Mouse (Mus musculus): Measurements from ENCODE around the gene Osbpl10. TPM values are rescaled to one million over a fixed set of nuclear protein-coding genes. Genes with fewer than 3 reads are reported as not detected.

Osbpl10 gene
- polyA plus RNA-seq, 1 experiment from 2014 or later = 2.3 TPM

- WGBS = 83% methylated on average over 5 of the region's 5 CpGs
- ATAC-seq (ENCODE audit: insufficient number of reproducible peaks, insufficient read depth, low FRiP score, low TSS enrichment, low read depth) = no peak
- Histone ChIP-seq H3K27me3 (no peaks in the 10 kb centered on the region), H3K4me3 (no peak overlapping the region), H3K4me2 (no peak overlapping the region), H3K36me3 (no peaks in the 10 kb centered on the region), H3K4me1 (peaks cover 14% of the 10 kb centered on the region), H3K27ac (no peak overlapping the region), H3K9me3 (no peaks in the 10 kb centered on the region), H3K9ac (no peak overlapping the region)
Measured at GRCm38 (mm10) chr9:115179154-115179553, 200.8 kb downstream of the Osbpl10 start.

- Histone ChIP-seq H3K27ac (no peak overlapping the region), H3K36me3 (no peaks in the 10 kb centered on the region), H3K9ac (no peak overlapping the region), H3K4me2 (no peak overlapping the region), H3K27me3 (no peaks in the 10 kb centered on the region), H3K4me3 (no peak overlapping the region), H3K4me1 (peaks cover 14% of the 10 kb centered on the region), H3K9me3 (no peaks in the 10 kb centered on the region)
- ATAC-seq (ENCODE audit: insufficient number of reproducible peaks, insufficient read depth, low FRiP score, low TSS enrichment, low read depth) = no peak
- WGBS = 62% methylated on average over 8 of the region's 8 CpGs
Measured at GRCm38 (mm10) chr9:115179935-115180334, 201.6 kb downstream of the Osbpl10 start.

- no peak overlapping the region for H3K4me3 ChIP-seq
Measured at GRCm38 (mm10) chr9:115186402-115186801, 208.0 kb downstream of the Osbpl10 start.

GRCm38 (mm10) chr9:115190376-115190942 is 212.1 kb downstream of the Osbpl10 start:
- WGBS = 84% methylated on average over 9 of the region's 9 CpGs
- H3K4me1 ChIP-seq = peaks cover 5% of the 10 kb centered on the region; the same call in 1 of the 2 replicates
- H3K9me3 ChIP-seq = no peaks in the 10 kb centered on the region

More at GRCm38 (mm10) chr9:115186402-115186801, 208.0 kb downstream of the Osbpl10 start:
- Histone ChIP-seq H3K4me2 (no peak overlapping the region), H3K9me3 (no peaks in the 10 kb centered on the region), H3K4me1 (no peaks in the 10 kb centered on the region), H3K27ac (no peak overlapping the region), H3K27me3 (no peaks in the 10 kb centered on the region), H3K9ac (no peak overlapping the region), H3K36me3 (no peaks in the 10 kb centered on the region)
- ATAC-seq (ENCODE audit: insufficient number of reproducible peaks, insufficient read depth, low FRiP score, low TSS enrichment, low read depth) = no peak
- WGBS = 82% methylated on average over 11 of the region's 11 CpGs

GRCm38 (mm10) chr9:115192890-115193289 is 214.5 kb downstream of the Osbpl10 start:
- no peak for ATAC-seq (ENCODE audit: insufficient number of reproducible peaks, insufficient read depth, low FRiP score, low TSS enrichment, low read depth)
- no peak overlapping the region for H3K4me3 ChIP-seq
- H3K36me3 ChIP-seq = no peaks in the 10 kb centered on the region
- H3K4me2 ChIP-seq = no peak overlapping the region
- no peak overlapping the region for H3K9ac ChIP-seq
- H3K4me1 ChIP-seq = peaks cover 8% of the 10 kb centered on the region; the same call in 1 of the 2 replicates
- no peaks in the 10 kb centered on the region for H3K9me3 ChIP-seq
- no peaks in the 10 kb centered on the region for H3K27me3 ChIP-seq
- WGBS = 76% methylated on average over 3 of the region's 3 CpGs
- no peak overlapping the region for H3K27ac ChIP-seq

More at GRCm38 (mm10) chr9:115190376-115190942, 212.1 kb downstream of the Osbpl10 start:
- Histone ChIP-seq H3K4me3 (no peak overlapping the region), H3K27ac (no peak overlapping the region), H3K4me2 (no peak overlapping the region), H3K36me3 (no peaks in the 10 kb centered on the region), H3K9ac (no peak overlapping the region), H3K27me3 (no peaks in the 10 kb centered on the region)
- ATAC-seq (ENCODE audit: insufficient number of reproducible peaks, insufficient read depth, low FRiP score, low TSS enrichment, low read depth) = no peak

GRCm38 (mm10) chr9:115197082-115197481 is 218.7 kb downstream of the Osbpl10 start:
- ATAC-seq (ENCODE audit: insufficient number of reproducible peaks, insufficient read depth, low FRiP score, low TSS enrichment, low read depth) = no peak
- 67% methylated on average over 7 of the region's 7 CpGs for WGBS
- Histone ChIP-seq H3K9me3 (no peaks in the 10 kb centered on the region), H3K27me3 (no peaks in the 10 kb centered on the region), H3K4me1 (peaks cover 8% of the 10 kb centered on the region; the same call in 1 of the 2 replicates), H3K27ac (no peak overlapping the region), H3K4me2 (no peak overlapping the region), H3K9ac (no peak overlapping the region), H3K4me3 (no peak overlapping the region), H3K36me3 (no peaks in the 10 kb centered on the region)

GRCm38 (mm10) chr9:115200166-115200862 is 221.9 kb downstream of the Osbpl10 start:
- H3K4me3 ChIP-seq = no peak overlapping the region
- WGBS = 86% methylated on average over 15 of the region's 15 CpGs
- H3K36me3 ChIP-seq = no peaks in the 10 kb centered on the region
- peaks cover 8% of the 10 kb centered on the region; the same call in 1 of the 2 replicates for H3K4me1 ChIP-seq
- ATAC-seq (ENCODE audit: insufficient number of reproducible peaks, insufficient read depth, low FRiP score, low TSS enrichment, low read depth) = no peak
- no peaks in the 10 kb centered on the region for H3K9me3 ChIP-seq
- H3K27ac ChIP-seq = no peak overlapping the region
- no peak overlapping the region for H3K9ac ChIP-seq
- no peaks in the 10 kb centered on the region for H3K27me3 ChIP-seq
- no peak overlapping the region for H3K4me2 ChIP-seq

GRCm38 (mm10) chr9:115201264-115201663 is 222.9 kb downstream of the Osbpl10 start:
- Histone ChIP-seq H3K27me3 (no peaks in the 10 kb centered on the region), H3K27ac (no peak overlapping the region), H3K4me1 (peaks cover 12% of the 10 kb centered on the region), H3K9me3 (no peaks in the 10 kb centered on the region), H3K9ac (no peak overlapping the region), H3K4me3 (no peak overlapping the region), H3K36me3 (no peaks in the 10 kb centered on the region), H3K4me2 (no peak overlapping the region)
- WGBS = 91% methylated on average over 6 of the region's 6 CpGs
- ATAC-seq (ENCODE audit: insufficient number of reproducible peaks, insufficient read depth, low FRiP score, low TSS enrichment, low read depth) = no peak

- H3K27ac ChIP-seq = no peak overlapping the region
- no peak for ATAC-seq (ENCODE audit: insufficient number of reproducible peaks, insufficient read depth, low FRiP score, low TSS enrichment, low read depth)
- H3K27me3 ChIP-seq = no peaks in the 10 kb centered on the region
- H3K4me2 ChIP-seq = no peak overlapping the region
- H3K4me1 ChIP-seq = peaks cover 13% of the 10 kb centered on the region
- WGBS = 53% methylated on average over 6 of the region's 6 CpGs
- no peak overlapping the region for H3K4me3 ChIP-seq
- no peaks in the 10 kb centered on the region for H3K9me3 ChIP-seq
- no peak overlapping the region for H3K9ac ChIP-seq
- no peaks in the 10 kb centered on the region for H3K36me3 ChIP-seq
Measured at GRCm38 (mm10) chr9:115203136-115203535, 224.8 kb downstream of the Osbpl10 start.

GRCm38 (mm10) chr9:115205491-115205890 is 227.1 kb downstream of the Osbpl10 start:
- peak overlapping the region; percentile 42 for H3K4me2 ChIP-seq
- H3K9ac ChIP-seq = no peak overlapping the region
- H3K27ac ChIP-seq = no peak overlapping the region
- H3K36me3 ChIP-seq = no peaks in the 10 kb centered on the region
- no peaks in the 10 kb centered on the region for H3K9me3 ChIP-seq
- 2% methylated on average over 6 of the region's 6 CpGs for WGBS
- H3K4me1 ChIP-seq = peaks cover 13% of the 10 kb centered on the region
- no peak overlapping the region for H3K4me3 ChIP-seq
- no peaks in the 10 kb centered on the region for H3K27me3 ChIP-seq
- ATAC-seq (ENCODE audit: insufficient number of reproducible peaks, insufficient read depth, low FRiP score, low TSS enrichment, low read depth) = no peak

- Histone ChIP-seq H3K4me1 (peaks cover 13% of the 10 kb centered on the region), H3K27me3 (no peaks in the 10 kb centered on the region), H3K4me3 (no peak overlapping the region), H3K9ac (no peak overlapping the region), H3K9me3 (no peaks in the 10 kb centered on the region), H3K27ac (no peak overlapping the region), H3K36me3 (no peaks in the 10 kb centered on the region), H3K4me2 (no peak overlapping the region)
- 63% methylated on average over 5 of the region's 5 CpGs for WGBS
- no peak for ATAC-seq (ENCODE audit: insufficient number of reproducible peaks, insufficient read depth, low FRiP score, low TSS enrichment, low read depth)
Measured at GRCm38 (mm10) chr9:115206219-115206618, 227.8 kb downstream of the Osbpl10 start.

GRCm38 (mm10) chr9:115209737-115210136 is 231.4 kb downstream of the Osbpl10 start:
- ATAC-seq (ENCODE audit: insufficient number of reproducible peaks, insufficient read depth, low FRiP score, low TSS enrichment, low read depth) = no peak
- Histone ChIP-seq H3K36me3 (no peaks in the 10 kb centered on the region), H3K9me3 (no peaks in the 10 kb centered on the region), H3K4me2 (no peak overlapping the region), H3K4me3 (no peak overlapping the region), H3K4me1 (peaks cover 18% of the 10 kb centered on the region), H3K27me3 (no peaks in the 10 kb centered on the region), H3K9ac (no peak overlapping the region), H3K27ac (no peak overlapping the region)
- WGBS = 87% methylated on average over 7 of the region's 7 CpGs

All from embryonic facial prominence, embryonic 13.5 days (tissue).